Mouse (Mus musculus) ES-E14 (cell line): ENCODE data around the gene Olfr1425. TPM values are rescaled to one million over a fixed set of nuclear protein-coding genes. Genes with fewer than 3 reads are reported as not detected.

Experiments
- DNase-seq: peaks from one replicate; pipeline ENCODE4 v3.0.0-alpha.2; 2013; ENCODE audit warnings: low read depth, low spot score
- H3K27ac ChIP-seq: 2 replicates; pipeline ENCODE4 v1.5.1; 2012; ENCODE audit warnings: low read depth, mild to moderate bottlenecking, low read length, moderate library complexity, mixed read lengths; ENCODE audit not compliant: poor library complexity, insufficient read depth, severe bottlenecking
- H3K36me3 ChIP-seq: 2 replicates; pipeline ENCODE4 v1.6.1; 2012; ENCODE audit warnings: mild to moderate bottlenecking, low read length, moderate library complexity, mixed read lengths; ENCODE audit not compliant: control insufficient read depth, poor library complexity, insufficient read depth, severe bottlenecking
- H3K4me1 ChIP-seq, 2 experiments: fragments of 150-350 bp in 1 of 2; sonication (generic) in 1 of 2; 2 replicates each; pipeline ENCODE4 v1.6.1; 2012; ENCODE audit warnings: low read length in 2 of 2, mild to moderate bottlenecking in 1 of 2, mixed read lengths in 1 of 2; ENCODE audit not compliant: control insufficient read depth in 2 of 2, insufficient read depth in 2 of 2, poor library complexity in 1 of 2
- H3K4me3 ChIP-seq, 2 experiments: fragments of 150-350 bp in 1 of 2; sonication (generic) in 1 of 2; 2 replicates each; pipeline ENCODE4 v1.5.1; 2012; ENCODE audit warnings: low read length in 2 of 2, low read depth in 1 of 2, mild to moderate bottlenecking in 1 of 2, mixed read lengths in 1 of 2; ENCODE audit not compliant: insufficient read depth in 1 of 2, poor library complexity in 1 of 2, severe bottlenecking in 1 of 2
- H3K9ac ChIP-seq: 2 replicates; pipeline ENCODE4 v1.6.1; 2012; ENCODE audit warnings: low read depth, mild to moderate bottlenecking, low read length, mixed read lengths; ENCODE audit not compliant: poor library complexity, insufficient read depth, severe bottlenecking
- H3K9me3 ChIP-seq: fragments of 150-350 bp; sonication (generic); 2 replicates; pipeline ENCODE4 v1.6.1; 2012; ENCODE audit warnings: low read depth, mild to moderate bottlenecking, low read length; ENCODE audit not compliant: control insufficient read depth, insufficient read depth
- CHD2 ChIP-seq: IDR thresholded peaks from 2 replicates; pipeline ENCODE4 v1.6.1; 2014; ENCODE audit warnings: mild to moderate bottlenecking, low read depth, low read length, inconsistent platforms
- HCFC1 ChIP-seq: IDR thresholded peaks from 2 replicates; pipeline ENCODE4 v1.6.1; 2012; ENCODE audit warnings: low read length, inconsistent platforms, borderline replicate concordance; ENCODE audit not compliant: insufficient read depth
- MAFK ChIP-seq: IDR thresholded peaks from 2 replicates; pipeline ENCODE4 v1.6.1; 2014; ENCODE audit warnings: mild to moderate bottlenecking, low read depth, low read length, inconsistent platforms; ENCODE audit not compliant: insufficient read depth
- ZC3H11A ChIP-seq: IDR thresholded peaks from 2 replicates; pipeline ENCODE4 v1.6.1; 2012; ENCODE audit warnings: low read depth, mild to moderate bottlenecking, inconsistent platforms, low read length, borderline replicate concordance
- ZNF384 ChIP-seq: IDR thresholded peaks from 2 replicates; pipeline ENCODE4 v1.6.1; 2012; ENCODE audit warnings: low read depth, low read length, inconsistent platforms
- in situ Hi-C, 2 experiments: fragments of 600-800 bp; cut with MboI; formaldehyde crosslinking; loops; one replicate each; pipeline ENCODE4 v1.15.1; 2025; ENCODE audit warnings: low sequenced_read_pairs in 2 of 2, inconsistent platforms in 1 of 2; ENCODE audit not compliant: unreplicated experiment in 2 of 2
- total RNA-seq: library from RNA; depleted of rRNA; stranded (reverse); fragments of 300-350 nt; gene quantifications from 2 replicates; pipeline ENCODE4 v1.2.3, GENCODE M21; 2012

Olfr1425 gene
- total RNA-seq, 1 experiment, result not detected

GRCm38 (mm10) chr19:12043163-12043562 is 34.4 kb downstream of the Olfr1425 start:
- TF ChIP-seq MAFK, result no peak
- TF ChIP-seq HCFC1, result no peak
- TF ChIP-seq ZC3H11A, result no peak
- TF ChIP-seq CHD2, result no peak
- no peak for TF ChIP-seq ZNF384
- Histone ChIP-seq H3K9ac (no peak overlapping the region), H3K4me3 (no peak overlapping the region), H3K27ac (no peak overlapping the region), H3K36me3 (no peaks in the 10 kb centered on the region), H3K4me1 (no peaks in the 10 kb centered on the region), H3K9me3 (no peaks in the 10 kb centered on the region)
- DNase-seq, result no peak
- in situ Hi-C loops, result no loop called here

DNA sequence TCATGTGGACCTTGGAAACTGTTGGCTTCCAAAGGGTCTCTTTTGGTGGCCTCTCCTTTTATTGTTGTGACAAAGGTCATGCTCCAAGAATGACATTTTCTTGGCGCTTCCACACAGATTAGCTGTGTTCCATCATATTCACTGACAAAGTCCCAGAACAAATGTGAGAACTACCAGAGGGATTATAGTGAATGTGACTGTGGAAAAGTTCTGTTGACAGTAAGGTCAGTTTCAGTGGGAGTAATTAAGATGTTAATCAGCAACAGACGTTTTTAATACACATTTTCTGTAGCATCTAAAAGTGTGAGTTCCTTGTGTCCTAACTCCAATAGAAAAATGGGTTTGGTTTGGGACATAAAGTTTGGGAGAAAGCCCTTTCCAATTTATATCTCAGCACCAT is 36.3 kb downstream of the Olfr1425 start, which contains the start of gene Olfr1423:
Gene Olfr1423 (minus strand): TSS at position 101 of the 400 bp plus-strand sequence.
- TF ChIP-seq ZC3H11A, result no peak
- TF ChIP-seq ZNF384, result no peak
- no peak for TF ChIP-seq MAFK
- no peak for TF ChIP-seq CHD2
- Histone ChIP-seq H3K9ac (no peak within 1 kb of the TSS), H3K36me3 (no peaks in the 10 kb centered on the region), H3K4me3 (no peak within 1 kb of the TSS), H3K27ac (no peak within 1 kb of the TSS), H3K9me3 (no peaks in the 10 kb centered on the region), H3K4me1 (no peaks in the 10 kb centered on the region)
- DNase-seq, result no peak
- in situ Hi-C loops, result no loop called here

GRCm38 (mm10) chr19:12037727-12038126 is 39.8 kb downstream of the Olfr1425 start:
- H3K9ac ChIP-seq, result no peak overlapping the region
- no peaks in the 10 kb centered on the region for H3K36me3 ChIP-seq
- in situ Hi-C loops, result no loop called here
- TF ChIP-seq CHD2, result no peak
- TF ChIP-seq ZNF384, result 0 out of 2 replicates have a peak, but pooled peaks have one; percentile 13
- no peaks in the 10 kb centered on the region for H3K4me1 ChIP-seq
- DNase-seq, result no peak
- no peaks in the 10 kb centered on the region for H3K9me3 ChIP-seq
- H3K27ac ChIP-seq, result no peak overlapping the region
- no peak overlapping the region for H3K4me3 ChIP-seq

DNA sequence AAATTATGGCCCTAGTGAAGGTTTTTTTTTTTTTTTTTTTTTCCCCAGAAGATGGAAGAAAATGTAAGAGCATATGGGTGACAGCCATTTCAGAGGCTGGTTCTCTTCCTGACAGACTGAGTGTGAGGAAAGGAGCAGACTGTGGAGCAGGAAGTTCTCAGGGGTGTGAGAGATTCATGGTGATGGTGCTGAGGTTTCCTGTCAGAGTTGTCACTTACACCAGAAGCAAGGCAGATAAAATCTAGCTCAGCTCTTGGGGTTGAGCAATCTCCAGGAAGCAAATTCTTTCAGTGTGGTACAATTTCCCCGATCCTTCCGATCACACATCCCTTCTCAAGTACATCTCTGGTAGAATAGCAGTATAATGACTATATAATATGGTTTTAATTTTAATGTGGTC is 50.9 kb downstream of the Olfr1425 start:
- Histone ChIP-seq H3K4me1 (peaks cover 0 to 2% of the 10 kb centered on the region in 2 experiments; a peak in 1 of 4 replicates), H3K9me3 (no peaks in the 10 kb centered on the region), H3K4me3 (no peak overlapping the region), H3K27ac (no peak overlapping the region), H3K9ac (no peak overlapping the region), H3K36me3 (no peaks in the 10 kb centered on the region)
- in situ Hi-C loops, result no loop called here
- no peak for TF ChIP-seq CHD2
- no peak for TF ChIP-seq ZC3H11A
- TF ChIP-seq ZNF384, result no peak
- no peak for TF ChIP-seq HCFC1
- no peak for TF ChIP-seq MAFK
- DNase-seq, result no peak

- Histone ChIP-seq H3K4me1 (peaks cover 0 to 2% of the 10 kb centered on the region in 2 experiments; a peak in 1 of 4 replicates), H3K36me3 (no peaks in the 10 kb centered on the region), H3K4me3 (no peak overlapping the region), H3K9me3 (no peaks in the 10 kb centered on the region), H3K9ac (no peak overlapping the region), H3K27ac (no peak overlapping the region)
- TF ChIP-seq HCFC1 (no peak), MAFK (no peak), CHD2 (no peak), ZNF384 (no peak), ZC3H11A (no peak)
- no peak for DNase-seq
- in situ Hi-C loops, result no loop called here
These were observed 52.2 kb downstream of the Olfr1425 start for GRCm38 (mm10) chr19:12025333-12025732.
